Mouse (Mus musculus): ENCODE measurements around the gene Gabra2. TPM values are rescaled to one million over a fixed set of nuclear protein-coding genes. Genes with fewer than 3 reads are reported as not detected.

Gene Gabra2
- polyA plus RNA-seq, 1 experiment from 2014 or later: 2.0 TPM

GRCm38 (mm10) chr5:71037352-71037751, 58.3 kb downstream of the Gabra2 start:
- Histone ChIP-seq H3K9me3 (replicated peaks) (no peaks in the 10 kb centered on the region), H3K4me3 (no peak overlapping the region), H3K4me1 (no peaks in the 10 kb centered on the region), H3K36me3 (no peaks in the 10 kb centered on the region), H3K27ac (no peak overlapping the region), H3K27me3 (ENCODE audit: low read depth, poor library complexity, severe bottlenecking) (no peaks in the 10 kb centered on the region)
- DNase-seq (ENCODE audit: low spot score): no peak
- 78% methylated on average over 3 of the region's 3 CpGs for WGBS

GRCm38 (mm10) chr5:71025956-71026355, 69.7 kb downstream of the Gabra2 start:
- no peaks in the 10 kb centered on the region for H3K9me3 ChIP-seq (replicated peaks)
- DNase-seq (ENCODE audit: low spot score): no peak
- WGBS: 80% methylated on average over 4 of the region's 4 CpGs

GRCm38 (mm10) chr5:71011751-71012150, 83.9 kb downstream of the Gabra2 start:
- DNase-seq (ENCODE audit: low spot score): no peak
- H3K4me3 ChIP-seq: no peak overlapping the region
- no peaks in the 10 kb centered on the region for H3K36me3 ChIP-seq
- no peak overlapping the region for H3K27ac ChIP-seq
- H3K4me1 ChIP-seq: no peaks in the 10 kb centered on the region
- no peaks in the 10 kb centered on the region for H3K27me3 ChIP-seq (ENCODE audit: low read depth, poor library complexity, severe bottlenecking)
- H3K9me3 ChIP-seq (replicated peaks): no peaks in the 10 kb centered on the region
- WGBS: 89% methylated on average over 2 of the region's 2 CpGs

More at GRCm38 (mm10) chr5:71025956-71026355, 69.7 kb downstream of the Gabra2 start:
- H3K4me3 ChIP-seq: no peak overlapping the region
- no peaks in the 10 kb centered on the region for H3K4me1 ChIP-seq
- H3K36me3 ChIP-seq: no peaks in the 10 kb centered on the region
- H3K27me3 ChIP-seq (ENCODE audit: low read depth, poor library complexity, severe bottlenecking): no peaks in the 10 kb centered on the region
- no peak overlapping the region for H3K27ac ChIP-seq

- Histone ChIP-seq H3K9me3 (replicated peaks) (no peaks in the 10 kb centered on the region), H3K36me3 (no peaks in the 10 kb centered on the region), H3K4me3 (no peak overlapping the region), H3K27me3 (ENCODE audit: low read depth, poor library complexity, severe bottlenecking) (no peaks in the 10 kb centered on the region), H3K4me1 (no peaks in the 10 kb centered on the region), H3K27ac (no peak overlapping the region)
- WGBS: 78% methylated on average over 2 of the region's 2 CpGs
- DNase-seq (ENCODE audit: low spot score): no peak
Observed at GRCm38 (mm10) chr5:71011271-71011670, 84.4 kb downstream of the Gabra2 start.

- no peak for DNase-seq (ENCODE audit: low spot score)
- Histone ChIP-seq H3K36me3 (no peaks in the 10 kb centered on the region), H3K27me3 (ENCODE audit: low read depth, poor library complexity, severe bottlenecking) (no peaks in the 10 kb centered on the region), H3K4me1 (no peaks in the 10 kb centered on the region), H3K4me3 (no peak overlapping the region), H3K9me3 (replicated peaks) (no peaks in the 10 kb centered on the region), H3K27ac (no peak overlapping the region)
- 90% methylated on average over 3 of the region's 3 CpGs for WGBS
Observed at GRCm38 (mm10) chr5:71010797-71011196, 84.9 kb downstream of the Gabra2 start.

DNA sequence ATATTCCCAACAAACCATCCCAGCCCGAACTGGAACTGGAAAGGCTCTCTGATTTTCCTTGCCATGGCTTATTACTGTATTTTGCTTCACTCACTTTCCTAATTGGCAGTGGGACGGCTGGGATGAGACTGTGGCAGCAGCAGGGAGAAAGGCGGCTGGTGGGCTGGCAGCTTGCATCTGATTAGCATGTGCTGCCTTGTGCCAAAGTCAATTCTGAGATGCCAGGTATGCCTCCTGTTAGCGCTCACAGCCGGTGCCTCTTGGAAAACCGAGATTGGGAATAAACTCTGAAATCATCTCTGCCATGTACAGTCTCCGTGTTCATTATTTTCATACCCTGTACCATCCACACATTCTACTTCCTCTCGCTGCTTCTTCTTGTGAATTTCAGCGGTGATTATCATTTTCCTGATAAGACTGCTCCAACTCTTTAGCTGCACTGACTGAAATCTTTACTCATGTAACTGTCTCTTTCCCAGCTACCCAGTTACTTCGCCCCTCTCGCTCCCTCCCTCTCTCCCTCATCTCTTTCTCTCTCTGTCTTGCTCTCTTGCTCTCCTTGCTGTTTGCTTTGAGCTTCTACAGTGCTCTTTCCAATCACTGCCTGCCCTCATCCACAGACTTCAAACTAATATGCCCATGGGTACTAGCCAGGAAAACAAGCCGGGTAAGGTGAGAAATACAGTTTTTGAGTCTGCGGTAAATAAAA, 99.9 kb downstream of the Gabra2 start:
- H3K9me3 ChIP-seq (replicated peaks): no peaks in the 10 kb centered on the region
- no peaks in the 10 kb centered on the region for H3K4me1 ChIP-seq
- 82% methylated on average over 13 of the region's 13 CpGs for WGBS
- no peak for DNase-seq (ENCODE audit: low spot score)
- no peak overlapping the region for H3K4me3 ChIP-seq
- H3K27ac ChIP-seq: no peak overlapping the region
- H3K36me3 ChIP-seq: no peaks in the 10 kb centered on the region
- no peaks in the 10 kb centered on the region for H3K27me3 ChIP-seq (ENCODE audit: low read depth, poor library complexity, severe bottlenecking)

- no peaks in the 10 kb centered on the region for H3K36me3 ChIP-seq
- H3K4me1 ChIP-seq: no peaks in the 10 kb centered on the region
- no peak for DNase-seq (ENCODE audit: low spot score)
- H3K9me3 ChIP-seq (replicated peaks): no peaks in the 10 kb centered on the region
- WGBS: 76% methylated on average over 2 of the region's 2 CpGs
- H3K27me3 ChIP-seq (ENCODE audit: low read depth, poor library complexity, severe bottlenecking): no peaks in the 10 kb centered on the region
- H3K4me3 ChIP-seq: no peak overlapping the region
- H3K27ac ChIP-seq: no peak overlapping the region
Observed at GRCm38 (mm10) chr5:70993281-70993680, 102.4 kb downstream of the Gabra2 start.

GRCm38 (mm10) chr5:70990891-70991290, 104.8 kb downstream of the Gabra2 start:
- H3K4me1 ChIP-seq: no peaks in the 10 kb centered on the region
- no peak overlapping the region for H3K27ac ChIP-seq
- no peaks in the 10 kb centered on the region for H3K9me3 ChIP-seq (replicated peaks)
- H3K4me3 ChIP-seq: no peak overlapping the region
- whole genome bisulfite sequencing: 90% methylated on average over 3 of the region's 3 CpGs
- H3K27me3 ChIP-seq (ENCODE audit: low read depth, poor library complexity, severe bottlenecking): no peaks in the 10 kb centered on the region
- DNase-seq (ENCODE audit: low spot score): no peak
- H3K36me3 ChIP-seq: no peaks in the 10 kb centered on the region
